Mouse (Mus musculus): ENCODE results near the gene Orc4.
"Not testable (repeated sequence)": the region's sequence is repeated elsewhere in the genome, so short reads cannot be mapped to it uniquely, and the experiment has no call there.

Gene Orc4

GRCm38 (mm10) chr2:48950252-48950315, at the start of gene Orc4:
Gene Orc4, minus strand, starts transcription at chr2:48950277.
- no peak for DNase-seq (ENCODE audit: low spot score in 2 of 2)

- no peak for DNase-seq (ENCODE audit: low spot score in 2 of 2)
These were observed 40.2 kb upstream of the Orc4 start for GRCm38 (mm10) chr2:48990322-48990721.

GRCm38 (mm10) chr2:48978920-48979319, 28.8 kb upstream of the Orc4 start:
- no peak for DNase-seq (ENCODE audit: low spot score in 2 of 2)

GRCm38 (mm10) chr2:48956591-48956990, 6.5 kb upstream of the Orc4 start:
- DNase-seq (ENCODE audit: low spot score in 2 of 2): no peak

- DNase-seq (ENCODE audit: low spot score in 2 of 2): no peak
These were observed 321 bp upstream of the Orc4 start for GRCm38 (mm10) chr2:48950316-48950880.

GRCm38 (mm10) chr2:48949743-48950251, 280 bp downstream of the Orc4 start:
- peak in 1 of 2 experiments; percentile 14 for DNase-seq (ENCODE audit: low spot score in 2 of 2)

- DNase-seq (ENCODE audit: low spot score in 2 of 2): peak; percentile 99
These were observed 1.1 kb downstream of the Orc4 start, which contains the start of gene Mbd5 for GRCm38 (mm10) chr2:48948841-48949584. Gene Mbd5, plus strand, starts transcription at chr2:48949508.

GRCm38 (mm10) chr2:48947761-48948160, 2.3 kb downstream of the Orc4 start:
- no peak for DNase-seq (ENCODE audit: low spot score in 2 of 2)

- no peak for DNase-seq (ENCODE audit: low spot score in 2 of 2)
These were observed 15.0 kb downstream of the Orc4 start for GRCm38 (mm10) chr2:48935058-48935457.

- DNase-seq (ENCODE audit: low spot score in 2 of 2): no peak
These were observed 34.2 kb downstream of the Orc4 start for GRCm38 (mm10) chr2:48915832-48916231.

GRCm38 (mm10) chr2:48914185-48914584, 35.9 kb downstream of the Orc4 start:
- no peak for DNase-seq (ENCODE audit: low spot score in 2 of 2)

GRCm38 (mm10) chr2:48908866-48909265, 41.2 kb downstream of the Orc4 start:
- DNase-seq (ENCODE audit: low spot score in 2 of 2): no peak

- no peak for DNase-seq (ENCODE audit: low spot score in 2 of 2)
These were observed 54.9 kb downstream of the Orc4 start for GRCm38 (mm10) chr2:48895186-48895585.

- peak; percentile 26 to 42 for DNase-seq (ENCODE audit: low spot score in 2 of 2)
These were observed 64.1 kb downstream of the Orc4 start for GRCm38 (mm10) chr2:48885945-48886344.

GRCm38 (mm10) chr2:48868199-48868913, 81.7 kb downstream of the Orc4 start:
- DNase-seq (ENCODE audit: low spot score in 2 of 2): no peak

GRCm38 (mm10) chr2:48865596-48865995, 84.5 kb downstream of the Orc4 start:
- not testable (repeated sequence) for DNase-seq (ENCODE audit: low spot score in 2 of 2)

All from natural killer cell, adult 2 months (primary cell).